Mouse (Mus musculus): ENCODE results near the gene Gramd2. TPM values are rescaled to one million over a fixed set of nuclear protein-coding genes. Genes with fewer than 3 reads are reported as not detected.

Gene Gramd2
- polyA plus RNA-seq, 1 experiment: 1.8 TPM

DNA sequence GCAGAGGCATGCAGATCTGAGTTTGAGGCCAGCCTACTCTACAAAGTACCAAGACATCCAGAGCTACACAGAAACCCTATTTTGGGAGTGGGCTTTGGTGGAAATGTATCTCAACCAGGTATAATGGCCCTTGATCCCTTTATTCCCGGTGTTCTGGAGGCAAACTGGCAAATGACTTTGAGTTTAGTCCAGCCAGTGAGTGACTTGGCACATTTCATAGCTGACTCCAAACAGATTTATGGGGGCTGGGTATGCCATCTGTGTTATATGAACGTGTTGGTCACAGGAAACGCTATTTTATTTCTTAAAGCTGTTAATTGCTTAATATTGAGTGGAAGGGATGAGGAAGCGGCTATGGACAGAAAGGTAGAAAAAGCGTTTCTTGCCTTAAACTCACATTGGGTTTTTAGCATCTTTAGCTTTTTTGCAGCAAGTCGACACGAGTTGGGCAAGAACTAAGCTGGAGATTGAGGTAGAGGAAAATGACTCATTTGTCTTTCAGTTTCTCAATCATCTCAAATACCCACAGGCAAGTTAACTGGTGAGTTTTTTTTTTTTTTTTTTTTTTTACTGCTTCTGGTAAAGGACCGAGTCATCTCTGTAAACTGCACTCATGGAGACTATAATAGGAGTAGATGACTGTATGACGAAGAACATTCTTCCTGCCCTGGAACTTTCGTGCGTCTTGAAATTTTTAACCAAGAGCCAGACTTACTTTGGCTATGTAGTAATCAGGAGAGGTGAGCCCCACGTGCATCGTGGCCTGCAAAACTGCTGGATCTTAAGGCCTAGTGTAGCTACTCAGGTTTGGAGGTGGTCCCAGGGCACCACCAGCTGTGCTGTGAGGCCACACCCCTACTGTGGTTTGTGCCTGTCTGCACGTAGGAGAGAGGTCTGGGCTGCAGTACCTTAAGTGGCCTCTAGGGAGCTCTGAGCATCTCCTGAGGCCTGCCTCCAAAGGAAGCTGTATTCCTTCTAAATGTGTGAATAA is 20.6 kb upstream of the Gramd2 start:
- Histone ChIP-seq H3K27me3 (ENCODE audit: control insufficient read depth, insufficient read depth, insufficient read length) (no peaks in the 10 kb centered on the region), H3K4me3 (ENCODE audit: insufficient read depth, poor library complexity, severe bottlenecking) (peak overlapping the region; percentile 86), H3ac (ENCODE audit: control insufficient read depth, insufficient read length, low read depth) (peak overlapping the region; percentile 55), H3K36me3 (ENCODE audit: control insufficient read depth, insufficient read depth) (peaks cover 71% of the 10 kb centered on the region), H3K79me2 (ENCODE audit: control insufficient read depth, insufficient read depth) (peaks cover 97% of the 10 kb centered on the region), H3K79me3 (ENCODE audit: low read depth) (peaks cover 90% of the 10 kb centered on the region)
- TF ChIP-seq MAX (IDR thresholded peaks at IDR 0.05) (peak; percentile 46), CEBPB (IDR thresholded peaks at IDR 0.05; ENCODE audit: low read depth) (peak; percentile 74), CTCF (IDR thresholded peaks at IDR 0.05; ENCODE audit: control insufficient read depth, insufficient read depth, insufficient read length) (peak; percentile 57), USF1 (IDR thresholded peaks at IDR 0.05; ENCODE audit: low read depth) (no peak)

DNA sequence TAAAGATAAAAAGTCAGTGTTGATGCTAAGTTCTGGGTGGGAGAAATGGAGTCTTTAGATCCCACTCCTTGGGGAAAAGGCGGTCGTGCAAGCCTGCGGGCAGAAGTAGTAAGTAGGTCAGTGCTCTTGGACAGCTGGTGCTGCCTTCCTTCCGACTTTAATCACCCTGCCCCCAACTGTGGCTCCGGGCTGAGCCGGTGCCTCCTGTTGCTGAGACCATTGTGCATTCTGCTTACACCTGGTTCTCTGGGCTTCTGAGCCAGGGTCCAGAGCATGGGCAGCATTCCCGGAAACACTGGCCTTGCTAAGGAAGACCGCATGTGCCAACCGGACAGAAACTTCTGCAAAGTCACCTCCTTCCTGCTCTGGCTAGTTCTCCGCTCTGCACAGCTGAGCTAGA is 19.5 kb upstream of the Gramd2 start:
- Histone ChIP-seq H3K27me3 (ENCODE audit: control insufficient read depth, insufficient read depth, insufficient read length) (no peaks in the 10 kb centered on the region), H3ac (ENCODE audit: control insufficient read depth, insufficient read length, low read depth) (peak overlapping the region; percentile 31), H3K36me3 (ENCODE audit: control insufficient read depth, insufficient read depth) (peaks cover 82% of the 10 kb centered on the region), H3K79me2 (ENCODE audit: control insufficient read depth, insufficient read depth) (peaks cover 97% of the 10 kb centered on the region), H3K4me3 (ENCODE audit: insufficient read depth, poor library complexity, severe bottlenecking) (peak overlapping the region; percentile 86), H3K79me3 (ENCODE audit: low read depth) (peaks cover 92% of the 10 kb centered on the region)
- TF ChIP-seq FOSL1 (IDR thresholded peaks at IDR 0.05; ENCODE audit: insufficient read depth, low read length, poor library complexity, severe bottlenecking) (no peak), USF1 (IDR thresholded peaks at IDR 0.05; ENCODE audit: low read depth) (no peak), CTCF (IDR thresholded peaks at IDR 0.05; ENCODE audit: control insufficient read depth, insufficient read depth, insufficient read length) (no peak), MYOG (IDR thresholded peaks at IDR 0.05; ENCODE audit: control insufficient read depth, extremely low read depth, insufficient read length) (no peak), MAX (IDR thresholded peaks at IDR 0.05) (no peak), CEBPB (IDR thresholded peaks at IDR 0.05; ENCODE audit: low read depth) (no peak)

DNA sequence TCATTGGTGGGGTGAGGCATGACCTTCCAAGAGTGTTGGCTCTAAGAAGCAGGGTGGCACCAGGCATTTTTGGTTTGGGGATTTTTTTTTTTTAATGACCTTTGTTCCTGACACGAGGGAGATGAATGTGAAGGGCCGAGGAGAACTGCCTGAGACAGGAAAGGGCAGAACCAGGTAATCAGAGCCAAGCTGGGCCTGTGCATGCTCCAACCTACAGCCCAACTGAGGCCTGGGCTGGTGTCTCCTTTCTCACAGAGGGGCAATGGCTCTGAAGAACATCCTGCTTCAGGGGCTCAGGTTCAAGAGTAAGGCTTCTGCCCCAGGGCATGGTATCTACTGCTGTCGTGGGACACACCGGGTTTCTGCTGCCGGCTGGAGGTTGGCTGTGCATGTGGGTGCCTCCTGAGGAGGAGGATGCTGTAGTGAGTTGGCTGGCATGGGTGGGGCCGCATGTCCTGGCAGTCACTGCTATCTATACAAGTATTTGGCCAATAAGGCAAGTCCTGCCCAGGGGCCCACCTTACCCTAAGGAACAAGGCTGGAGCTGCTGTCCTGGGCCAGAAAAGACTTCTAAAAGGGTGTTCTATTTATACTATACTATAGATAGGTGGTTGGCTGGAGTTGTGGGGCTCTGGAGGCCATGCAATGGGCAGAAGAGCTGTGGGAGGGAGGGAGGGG is 18.5 kb upstream of the Gramd2 start:
- peak overlapping the region; percentile 86 for H3K4me3 ChIP-seq (ENCODE audit: insufficient read depth, poor library complexity, severe bottlenecking)
- peaks cover 100% of the 10 kb centered on the region for H3K79me2 ChIP-seq (ENCODE audit: control insufficient read depth, insufficient read depth)
- peaks cover 92% of the 10 kb centered on the region for H3K36me3 ChIP-seq (ENCODE audit: control insufficient read depth, insufficient read depth)
- H3K79me3 ChIP-seq (ENCODE audit: low read depth): peaks cover 97% of the 10 kb centered on the region
- TF ChIP-seq CEBPB (IDR thresholded peaks at IDR 0.05; ENCODE audit: low read depth) (no peak), FOSL1 (IDR thresholded peaks at IDR 0.05; ENCODE audit: insufficient read depth, low read length, poor library complexity, severe bottlenecking) (no peak)
- no peaks in the 10 kb centered on the region for H3K27me3 ChIP-seq (ENCODE audit: control insufficient read depth, insufficient read depth, insufficient read length)
- peak overlapping the region; percentile 55 for H3ac ChIP-seq (ENCODE audit: control insufficient read depth, insufficient read length, low read depth)

DNA sequence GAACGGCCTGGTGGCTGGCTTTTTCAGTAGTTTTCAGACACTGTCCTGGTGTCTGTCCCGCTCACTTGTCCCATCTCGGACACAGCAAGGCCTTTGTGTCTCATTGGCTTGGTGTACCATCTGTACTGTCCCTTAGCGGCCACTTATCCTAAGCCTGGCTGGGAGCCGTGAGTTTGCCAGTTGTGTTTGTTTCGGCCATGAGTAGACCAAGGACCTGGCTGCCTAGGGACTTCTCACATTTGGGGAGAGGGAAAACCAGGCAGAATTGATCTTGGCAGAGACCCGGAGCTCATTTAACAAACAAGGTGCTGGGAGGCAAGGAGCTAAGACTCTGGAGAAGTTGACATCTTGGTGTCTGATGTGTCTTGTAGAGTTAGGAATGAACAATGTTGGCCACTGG is 16.7 kb upstream of the Gramd2 start:
- Histone ChIP-seq H3ac (ENCODE audit: control insufficient read depth, insufficient read length, low read depth) (no peak overlapping the region), H3K4me3 (ENCODE audit: insufficient read depth, poor library complexity, severe bottlenecking) (no peak overlapping the region), H3K79me3 (ENCODE audit: low read depth) (peaks cover 91% of the 10 kb centered on the region), H3K79me2 (ENCODE audit: control insufficient read depth, insufficient read depth) (peaks cover 100% of the 10 kb centered on the region), H3K27me3 (ENCODE audit: control insufficient read depth, insufficient read depth, insufficient read length) (no peaks in the 10 kb centered on the region), H3K36me3 (ENCODE audit: control insufficient read depth, insufficient read depth) (peaks cover 99% of the 10 kb centered on the region)
- TF ChIP-seq CTCF (IDR thresholded peaks at IDR 0.05; ENCODE audit: control insufficient read depth, insufficient read depth, insufficient read length): no peak
- no peak for TF ChIP-seq USF1 (IDR thresholded peaks at IDR 0.05; ENCODE audit: low read depth)
- TF ChIP-seq CEBPB (IDR thresholded peaks at IDR 0.05; ENCODE audit: low read depth): no peak
- TF ChIP-seq FOSL1 (IDR thresholded peaks at IDR 0.05; ENCODE audit: insufficient read depth, low read length, poor library complexity, severe bottlenecking): no peak
- TF ChIP-seq MAX (IDR thresholded peaks at IDR 0.05): no peak
- no peak for TF ChIP-seq MYOG (IDR thresholded peaks at IDR 0.05; ENCODE audit: control insufficient read depth, extremely low read depth, insufficient read length)
- TF ChIP-seq MYOD1 (IDR thresholded peaks at IDR 0.05; ENCODE audit: control insufficient read depth, insufficient read length, low read depth): no peak

DNA sequence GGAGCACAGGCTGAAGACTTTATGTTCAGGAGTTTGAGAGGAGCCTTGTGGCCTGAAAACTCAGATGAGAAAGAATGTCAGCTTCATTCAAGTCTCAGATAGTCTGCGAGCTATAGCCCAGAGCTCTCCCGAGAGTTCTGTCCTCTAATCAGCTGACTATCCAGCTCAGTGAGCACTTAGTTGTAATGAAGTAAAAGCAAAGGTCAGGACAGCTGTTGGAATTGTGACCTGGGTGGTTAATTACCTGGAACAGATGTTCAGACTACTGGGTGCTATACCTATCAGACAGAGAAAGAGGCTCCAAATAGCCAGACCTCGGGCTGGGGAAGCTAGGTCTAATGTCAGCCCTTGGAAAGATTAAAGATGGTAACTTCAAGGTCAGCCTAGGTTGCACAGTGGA is 16.0 kb upstream of the Gramd2 start:
- peaks cover 89% of the 10 kb centered on the region for H3K79me3 ChIP-seq (ENCODE audit: low read depth)
- H3K27me3 ChIP-seq (ENCODE audit: control insufficient read depth, insufficient read depth, insufficient read length): no peaks in the 10 kb centered on the region
- H3K36me3 ChIP-seq (ENCODE audit: control insufficient read depth, insufficient read depth): peaks cover 99% of the 10 kb centered on the region
- H3K79me2 ChIP-seq (ENCODE audit: control insufficient read depth, insufficient read depth): peaks cover 100% of the 10 kb centered on the region
- H3ac ChIP-seq (ENCODE audit: control insufficient read depth, insufficient read length, low read depth): no peak overlapping the region
- TF ChIP-seq USF1 (IDR thresholded peaks at IDR 0.05; ENCODE audit: low read depth) (no peak), MYOD1 (IDR thresholded peaks at IDR 0.05; ENCODE audit: control insufficient read depth, insufficient read length, low read depth) (no peak), CTCF (IDR thresholded peaks at IDR 0.05; ENCODE audit: control insufficient read depth, insufficient read depth, insufficient read length) (no peak), CEBPB (IDR thresholded peaks at IDR 0.05; ENCODE audit: low read depth) (no peak), MYOG (IDR thresholded peaks at IDR 0.05; ENCODE audit: control insufficient read depth, extremely low read depth, insufficient read length) (no peak), MAX (IDR thresholded peaks at IDR 0.05) (no peak), FOSL1 (IDR thresholded peaks at IDR 0.05; ENCODE audit: insufficient read depth, low read length, poor library complexity, severe bottlenecking) (no peak)
- H3K4me3 ChIP-seq (ENCODE audit: insufficient read depth, poor library complexity, severe bottlenecking): no peak overlapping the region

All from C2C12 (cell line).